8 mouse cellular contexts compared by ENCODE assay signal in genomic region chr9:72639843-72640621, GRCm38 (mm10). TPM values are rescaled to one million over a fixed set of nuclear protein-coding genes. Genes with fewer than 3 reads are reported as not detected.
DNase-seq lines count a peak whose midpoint lies in the region; ATAC-seq lines count a peak whose summit lies in the region.

No protein-coding gene starts in this region.

- under 1% methylated on average over 27 of the region's 27 CpGs for WGBS in hindbrain, embryonic 13.5 days

- DNase-seq in R1 (ENCODE audit: low read depth, low spot score): peak; percentile 97
- DNase-seq in cerebellum, postnatal 25 days: peak; percentile 82 to 84
- peak; percentile 26 to 39 for DNase-seq in frontal cortex, postnatal 25 days (ENCODE audit: low spot score in 2 of 2)
- DNase-seq in left cerebral cortex, adult 8-10 months (ENCODE audit: low spot score in 2 of 2): peak; percentile 55 to 57
- DNase-seq in right cerebral cortex, adult 2 months (ENCODE audit: low spot score in 2 of 2): peak; percentile 57 to 67
- DNase-seq in urinary bladder, postnatal 25 days (ENCODE audit: low spot score): peak; percentile 68

- H3K9me3 ChIP-seq in hindbrain, embryonic 13.5 days: no peaks in the 10 kb centered on the region

- peak overlapping the region; percentile 73 for H3K9ac ChIP-seq in hindbrain, embryonic 13.5 days

- ATAC-seq in hindbrain, embryonic 13.5 days (ENCODE audit: low FRiP score): peak; percentile 95
- peak; percentile 92 for ATAC-seq in megakaryocyte, adult 5-6 weeks (ENCODE audit: poor library complexity, severe bottlenecking)

- H3K4me3 ChIP-seq in hindbrain, embryonic 13.5 days: peak overlapping the region; percentile 28

- peak overlapping the region; percentile 58 for H3K4me2 ChIP-seq in hindbrain, embryonic 13.5 days

- no peaks in the 10 kb centered on the region for H3K36me3 ChIP-seq in hindbrain, embryonic 13.5 days

- no peaks in the 10 kb centered on the region for H3K27me3 ChIP-seq in hindbrain, embryonic 13.5 days

- peak overlapping the region; percentile 97 for H3K27ac ChIP-seq in hindbrain, embryonic 13.5 days

- H3K4me1 ChIP-seq in hindbrain, embryonic 13.5 days (replicated peaks): peaks cover 26% of the 10 kb centered on the region

RNA-seq across cellular contexts. Expression of gene Nedd4, which starts 22.1 kb away (rescaled TPM):
- 514 and 518 TPM in 2 replicates for polyA plus RNA-seq in hindbrain, embryonic 13.5 days (2015; fragmentation: Nextera tagmentation; extraction: Ambion mirVana)
- 100 to 1,000 TPM; 276 to 301 (median 288) TPM for total RNA-seq in left cerebral cortex, adult 8-10 months (2022)
- total RNA-seq in megakaryocyte, adult 5-6 weeks (2015): 36.7 and 38.0 TPM in 2 replicates
- total RNA-seq in megakaryocyte, adult 5-6 weeks (2017): 47.0 and 68.7 TPM in 2 replicates

Comparison
In these comparisons a context has a peak if more than half of its experiments do, and no peak if none do; other contexts are left out.
1. Peak in every context shown above with its lines: DNase-seq, ATAC-seq, H3K4me3 ChIP-seq and H3K27ac ChIP-seq.
2. DNase-seq: peak in every context shown above with its lines; median percentile 97 in R1; 83 in cerebellum, postnatal 25 days; 68 in urinary bladder, postnatal 25 days; 62 in right cerebral cortex, adult 2 months; 56 in left cerebral cortex, adult 8-10 months; 32 in frontal cortex, postnatal 25 days.